Mouse (Mus musculus): ENCODE measurements around the gene Stag2. TPM values are rescaled to one million over a fixed set of nuclear protein-coding genes. Genes with fewer than 3 reads are reported as not detected.

Stag2 gene
- polyA plus RNA-seq, 1 experiment from 2014 or later: 25.7 TPM

DNA sequence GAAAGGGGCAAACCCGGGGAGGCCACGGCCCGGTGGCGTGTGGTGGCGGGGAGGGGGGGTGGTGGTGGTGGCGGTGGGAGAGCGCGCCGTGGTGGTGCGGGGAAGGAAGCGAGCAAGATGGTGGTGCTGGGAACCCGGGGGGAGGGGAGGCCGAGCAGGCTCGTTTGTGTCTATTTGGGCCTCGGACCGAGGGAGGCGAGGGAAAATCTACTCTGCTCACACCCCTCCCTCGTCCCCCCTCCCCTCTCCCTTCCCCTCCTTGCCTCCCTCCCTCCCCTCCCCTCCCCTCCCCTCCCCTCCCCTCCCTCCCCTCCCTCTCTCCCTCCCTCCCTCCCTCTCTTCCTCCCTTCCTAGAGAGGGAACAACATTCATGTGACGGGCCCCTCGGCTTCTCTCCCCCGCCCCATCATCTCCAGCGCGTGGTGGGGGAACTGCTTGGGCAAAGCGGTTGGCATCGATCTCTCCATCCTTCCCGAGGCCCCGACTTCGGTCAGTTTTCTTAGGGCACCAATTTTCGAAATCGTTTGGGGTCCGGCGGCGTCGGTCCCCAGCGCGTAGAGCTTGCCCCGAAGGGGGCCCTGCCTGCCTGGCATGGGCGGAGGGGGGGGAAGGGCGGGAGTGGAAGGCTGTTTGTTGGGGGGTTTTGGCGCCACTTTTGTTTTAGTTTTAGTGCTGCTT, 1.4 kb downstream of the Stag2 start:
- WGBS (ENCODE audit: insufficient replicate concordance): 5% methylated on average over 21 of the region's 40 CpGs
- Histone ChIP-seq H3K9me3 (replicated peaks) (no peaks in the 10 kb centered on the region), H3K27ac (replicated peaks) (peak overlapping the region; percentile 94), H3K9ac (peak overlapping the region; percentile 93), H3K27me3 (no peaks in the 10 kb centered on the region), H3K36me3 (replicated peaks) (no peaks in the 10 kb centered on the region), H3K4me1 (replicated peaks) (peaks cover 5% of the 10 kb centered on the region; the same call in 1 of the 2 replicates), H3K4me2 (peak overlapping the region; percentile 65), H3K4me3 (replicated peaks) (peak overlapping the region; percentile 75)
- ATAC-seq (ENCODE audit: insufficient read depth): peak; percentile 53

GRCm38 (mm10) chrX:42151024-42151754, 2.1 kb downstream of the Stag2 start:
- Histone ChIP-seq H3K9me3 (replicated peaks) (no peaks in the 10 kb centered on the region), H3K27ac (replicated peaks) (peak overlapping the region; percentile 94), H3K4me3 (replicated peaks) (peak overlapping the region; percentile 75), H3K4me1 (replicated peaks) (peaks cover 8% of the 10 kb centered on the region; the same call in 1 of the 2 replicates), H3K36me3 (replicated peaks) (no peaks in the 10 kb centered on the region), H3K27me3 (no peaks in the 10 kb centered on the region), H3K9ac (peak overlapping the region; percentile 93), H3K4me2 (peak overlapping the region; percentile 65)
- ATAC-seq (ENCODE audit: insufficient read depth): no peak
- WGBS (ENCODE audit: insufficient replicate concordance): 15% methylated on average over 25 of the region's 25 CpGs

- ATAC-seq (ENCODE audit: insufficient read depth): peak; percentile 47
- Histone ChIP-seq H3K36me3 (replicated peaks) (no peaks in the 10 kb centered on the region), H3K27me3 (no peaks in the 10 kb centered on the region), H3K9me3 (replicated peaks) (no peaks in the 10 kb centered on the region), H3K4me2 (peak overlapping the region; percentile 65), H3K4me3 (replicated peaks) (peak overlapping the region; percentile 75), H3K27ac (replicated peaks) (peak overlapping the region; percentile 94), H3K4me1 (replicated peaks) (peaks cover 8% of the 10 kb centered on the region; the same call in 1 of the 2 replicates), H3K9ac (peak overlapping the region; percentile 93)
- WGBS (ENCODE audit: insufficient replicate concordance): 16% methylated on average over 17 of the region's 17 CpGs
Measured at GRCm38 (mm10) chrX:42151903-42152369, 2.8 kb downstream of the Stag2 start.

DNA sequence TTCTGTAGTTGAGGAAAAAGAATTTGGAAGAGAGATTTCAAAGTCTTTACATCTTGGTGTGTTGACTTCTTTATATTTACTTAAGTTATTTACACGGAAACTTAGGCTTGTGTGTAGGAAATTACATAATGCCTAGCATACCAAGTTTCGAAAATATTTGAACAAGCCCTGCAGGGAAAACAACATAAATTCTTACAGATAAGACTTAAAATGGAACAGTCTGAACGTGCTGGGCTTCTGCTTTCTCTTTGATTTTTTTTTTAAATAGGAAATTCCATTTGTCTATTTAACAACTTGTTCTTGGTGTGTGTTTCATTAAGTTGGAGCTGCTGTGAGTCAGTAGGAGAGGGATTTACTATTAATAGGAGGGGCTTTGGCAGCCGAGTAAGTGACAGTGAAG, 3.9 kb downstream of the Stag2 start:
- Histone ChIP-seq H3K27ac (replicated peaks) (peak overlapping the region; percentile 62), H3K9me3 (replicated peaks) (no peaks in the 10 kb centered on the region), H3K4me2 (peak overlapping the region; percentile 65), H3K36me3 (replicated peaks) (no peaks in the 10 kb centered on the region), H3K9ac (peak overlapping the region; percentile 93), H3K4me3 (replicated peaks) (peak overlapping the region; percentile 75), H3K4me1 (replicated peaks) (peaks cover 8% of the 10 kb centered on the region; the same call in 1 of the 2 replicates), H3K27me3 (no peaks in the 10 kb centered on the region)
- WGBS (ENCODE audit: insufficient replicate concordance): 13% methylated on average over 4 of the region's 4 CpGs
- ATAC-seq (ENCODE audit: insufficient read depth): no peak

GRCm38 (mm10) chrX:42165455-42165854, 16.3 kb downstream of the Stag2 start:
- Histone ChIP-seq H3K36me3 (replicated peaks) (no peaks in the 10 kb centered on the region), H3K9ac (no peak overlapping the region), H3K9me3 (replicated peaks) (no peaks in the 10 kb centered on the region), H3K4me2 (no peak overlapping the region), H3K4me3 (replicated peaks) (no peak overlapping the region), H3K27me3 (no peaks in the 10 kb centered on the region), H3K4me1 (replicated peaks) (no peaks in the 10 kb centered on the region; the same call in 1 of the 2 replicates), H3K27ac (replicated peaks) (no peak overlapping the region)
- 48% methylated on average over 1 of the region's 1 CpGs for WGBS (ENCODE audit: insufficient replicate concordance)
- no peak for ATAC-seq (ENCODE audit: insufficient read depth)

GRCm38 (mm10) chrX:42170811-42171210, 21.7 kb downstream of the Stag2 start:
- Histone ChIP-seq H3K4me3 (replicated peaks) (no peak overlapping the region), H3K27ac (replicated peaks) (no peak overlapping the region), H3K4me2 (no peak overlapping the region), H3K4me1 (replicated peaks) (no peaks in the 10 kb centered on the region), H3K36me3 (replicated peaks) (no peaks in the 10 kb centered on the region), H3K9me3 (replicated peaks) (no peaks in the 10 kb centered on the region), H3K27me3 (no peaks in the 10 kb centered on the region), H3K9ac (no peak overlapping the region)
- WGBS (ENCODE audit: insufficient replicate concordance): 77% methylated on average over 5 of the region's 5 CpGs
- no peak for ATAC-seq (ENCODE audit: insufficient read depth)

DNA sequence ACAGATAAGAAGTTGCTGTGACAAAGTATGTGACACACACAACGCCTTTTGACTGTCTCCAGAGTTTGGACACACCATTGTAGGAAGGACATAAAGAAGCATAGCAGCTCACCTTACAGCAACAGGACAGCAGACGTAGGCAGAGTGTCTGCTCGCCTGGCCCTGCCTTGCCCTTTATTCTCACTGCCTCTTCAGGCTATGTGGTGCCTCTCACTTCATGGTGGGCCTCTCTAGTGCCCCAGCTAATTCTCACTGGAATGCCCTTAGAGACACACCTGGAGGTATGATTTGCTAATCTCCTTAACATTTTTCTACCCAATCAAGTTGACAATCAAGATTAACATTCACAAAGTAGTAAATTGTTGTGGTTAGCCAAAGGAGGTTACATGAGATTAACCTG, 38.5 kb downstream of the Stag2 start:
- Histone ChIP-seq H3K4me2 (no peak overlapping the region), H3K4me1 (replicated peaks) (no peaks in the 10 kb centered on the region), H3K9ac (no peak overlapping the region), H3K36me3 (replicated peaks) (no peaks in the 10 kb centered on the region), H3K27ac (replicated peaks) (no peak overlapping the region), H3K4me3 (replicated peaks) (no peak overlapping the region), H3K27me3 (no peaks in the 10 kb centered on the region), H3K9me3 (replicated peaks) (no peaks in the 10 kb centered on the region)
- no peak for ATAC-seq (ENCODE audit: insufficient read depth)
- 73% methylated on average over 3 of the region's 3 CpGs for WGBS (ENCODE audit: insufficient replicate concordance)

DNA sequence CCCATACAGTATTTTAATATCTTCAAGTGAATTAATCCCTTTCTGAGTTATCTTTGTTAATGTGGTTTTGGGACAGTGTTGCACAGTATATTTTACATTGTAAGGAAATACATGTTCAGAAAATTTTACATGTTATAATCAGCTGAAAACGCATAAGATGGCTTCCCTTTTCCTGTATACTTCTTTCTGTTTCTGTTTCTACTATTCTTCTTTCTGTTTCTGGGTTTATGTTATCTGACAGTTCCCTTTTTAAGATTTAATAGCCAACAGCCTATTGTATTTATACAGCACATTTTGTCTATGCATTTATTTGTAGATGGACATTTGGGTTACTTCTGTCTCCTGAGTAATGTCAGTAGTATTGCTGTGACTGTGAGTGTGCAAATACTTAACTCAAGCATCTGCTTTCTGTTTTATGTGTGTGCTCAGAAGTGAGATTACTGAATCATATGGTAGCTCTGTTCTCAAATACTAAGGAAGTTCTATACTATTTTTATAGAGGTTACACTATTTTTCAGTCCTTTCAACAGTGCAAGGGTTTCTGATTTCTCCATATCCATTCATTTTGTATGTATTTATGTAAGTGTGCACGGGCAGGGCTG, 39.8 kb downstream of the Stag2 start:
- Histone ChIP-seq H3K27ac (replicated peaks) (no peak overlapping the region), H3K9me3 (replicated peaks) (no peaks in the 10 kb centered on the region), H3K9ac (no peak overlapping the region), H3K4me3 (replicated peaks) (no peak overlapping the region), H3K36me3 (replicated peaks) (no peaks in the 10 kb centered on the region), H3K4me1 (replicated peaks) (no peaks in the 10 kb centered on the region), H3K27me3 (no peaks in the 10 kb centered on the region), H3K4me2 (no peak overlapping the region)
- 69% methylated on average over 2 of the region's 2 CpGs for WGBS (ENCODE audit: insufficient replicate concordance)
- no peak for ATAC-seq (ENCODE audit: insufficient read depth)

DNA sequence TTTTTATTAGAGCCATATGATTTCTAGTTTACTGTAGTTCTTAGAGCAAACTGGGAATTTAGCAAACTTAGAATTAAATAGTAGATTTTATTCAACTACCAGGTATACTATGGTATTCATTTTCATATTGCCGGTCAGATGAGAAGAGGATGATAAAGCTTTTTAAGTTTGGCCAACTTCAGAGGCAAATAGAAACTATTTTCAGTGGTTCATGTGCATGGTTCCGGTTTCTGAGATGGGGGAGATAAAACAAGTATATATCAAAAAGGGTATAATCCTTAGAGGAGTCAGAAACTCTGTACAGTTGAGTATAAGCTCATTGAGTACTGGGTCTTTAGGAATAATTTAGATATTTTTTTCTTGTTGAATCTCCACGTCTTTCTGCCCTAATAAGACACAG, 45.5 kb downstream of the Stag2 start:
- no peaks in the 10 kb centered on the region for H3K27me3 ChIP-seq

DNA sequence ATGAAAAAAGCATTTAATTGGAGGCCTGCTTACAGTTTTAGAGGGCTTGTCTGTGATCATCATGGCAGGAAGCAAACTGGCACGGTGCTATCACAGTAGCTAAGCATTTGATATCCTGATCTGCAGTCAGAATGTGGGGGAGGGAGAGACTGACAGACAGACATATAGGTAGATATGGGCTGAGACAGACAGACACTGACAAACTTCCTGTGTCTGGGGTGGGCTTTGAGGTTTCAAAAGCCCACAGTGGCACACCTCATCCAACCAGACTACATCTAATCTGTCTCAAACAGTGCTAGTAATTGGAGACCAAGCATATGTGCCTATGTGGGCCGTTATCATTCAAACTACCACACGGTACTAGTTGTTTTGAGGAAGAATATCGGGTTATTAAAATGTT, 53.4 kb downstream of the Stag2 start:
- H3K27me3 ChIP-seq: no peaks in the 10 kb centered on the region
- 38% methylated on average over 4 of the region's 4 CpGs for WGBS (ENCODE audit: insufficient replicate concordance)
- no peaks in the 10 kb centered on the region for H3K4me1 ChIP-seq (replicated peaks)
- no peak overlapping the region for H3K4me3 ChIP-seq (replicated peaks)
- ATAC-seq (ENCODE audit: insufficient read depth): no peak
- no peak overlapping the region for H3K27ac ChIP-seq (replicated peaks)
- no peaks in the 10 kb centered on the region for H3K9me3 ChIP-seq (replicated peaks)
- H3K9ac ChIP-seq: no peak overlapping the region
- no peak overlapping the region for H3K4me2 ChIP-seq
- peaks cover 15% of the 10 kb centered on the region for H3K36me3 ChIP-seq (replicated peaks)

More for the DNA sequence above, 45.5 kb downstream of the Stag2 start:
- Histone ChIP-seq H3K4me2 (no peak overlapping the region), H3K27ac (replicated peaks) (no peak overlapping the region), H3K9me3 (replicated peaks) (no peaks in the 10 kb centered on the region), H3K4me3 (replicated peaks) (no peak overlapping the region), H3K36me3 (replicated peaks) (no peaks in the 10 kb centered on the region), H3K4me1 (replicated peaks) (no peaks in the 10 kb centered on the region), H3K9ac (no peak overlapping the region)
- 62% methylated on average over 3 of the region's 3 CpGs for WGBS (ENCODE audit: insufficient replicate concordance)
- no peak for ATAC-seq (ENCODE audit: insufficient read depth)

DNA sequence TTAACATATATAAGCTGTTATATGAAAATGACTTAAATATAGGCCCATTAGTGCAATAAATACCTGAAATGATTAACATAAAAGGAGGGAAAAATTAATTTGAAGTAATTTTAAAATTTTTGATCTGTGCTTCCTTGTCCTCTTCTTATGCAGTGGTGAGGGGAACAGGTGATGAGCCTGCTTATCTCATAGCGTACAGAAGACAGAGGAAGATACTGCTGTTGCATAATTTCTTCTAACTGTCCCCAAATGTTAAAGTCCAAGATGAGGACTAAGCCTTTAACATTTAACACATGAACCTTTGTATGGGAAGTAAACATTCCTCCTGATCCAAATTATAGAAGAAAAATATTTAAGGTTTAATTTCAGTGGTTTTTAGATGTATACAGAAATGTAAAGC, 66.6 kb downstream of the Stag2 start:
- 0 out of 2 replicates have a peak, but pooled peaks have one; percentile 34 for ATAC-seq (ENCODE audit: insufficient read depth)
- H3K9ac ChIP-seq: no peak overlapping the region
- H3K4me3 ChIP-seq (replicated peaks): no peak overlapping the region
- H3K36me3 ChIP-seq (replicated peaks): 0 out of 2 replicates have a peak, but pooled peaks cover 13% of the 10 kb centered on the region
- 0 out of 2 replicates have a peak, but pooled peaks cover 2% of the 10 kb centered on the region for H3K4me1 ChIP-seq (replicated peaks)
- 33% methylated on average over 1 of the region's 1 CpGs for WGBS (ENCODE audit: insufficient replicate concordance)
- H3K27ac ChIP-seq (replicated peaks): no peak overlapping the region
- H3K9me3 ChIP-seq (replicated peaks): no peaks in the 10 kb centered on the region
- H3K27me3 ChIP-seq: no peaks in the 10 kb centered on the region
- no peak overlapping the region for H3K4me2 ChIP-seq

Data from liver, embryonic 15.5 days (tissue).